Mouse (Mus musculus) right cerebral cortex, postnatal 10 days (tissue): ENCODE measurements around the gene Olfr893.
"Not testable (repeated sequence)": the region's sequence is repeated elsewhere in the genome, so short reads cannot be mapped to it uniquely, and the experiment has no call there.

ENCODE experiments used
- DNase-seq, 2 experiments: peaks; one replicate each; pipeline ENCODE4 v3.0.0; 2021; ENCODE audit warnings: low spot score in 2 of 2

Olfr893 gene

GRCm38 (mm10) chr9:38208065-38208464 is at the start of gene Olfr893:
Gene Olfr893 (plus strand): TSS chr9:38208365.
- DNase-seq, result no peak

DNA sequence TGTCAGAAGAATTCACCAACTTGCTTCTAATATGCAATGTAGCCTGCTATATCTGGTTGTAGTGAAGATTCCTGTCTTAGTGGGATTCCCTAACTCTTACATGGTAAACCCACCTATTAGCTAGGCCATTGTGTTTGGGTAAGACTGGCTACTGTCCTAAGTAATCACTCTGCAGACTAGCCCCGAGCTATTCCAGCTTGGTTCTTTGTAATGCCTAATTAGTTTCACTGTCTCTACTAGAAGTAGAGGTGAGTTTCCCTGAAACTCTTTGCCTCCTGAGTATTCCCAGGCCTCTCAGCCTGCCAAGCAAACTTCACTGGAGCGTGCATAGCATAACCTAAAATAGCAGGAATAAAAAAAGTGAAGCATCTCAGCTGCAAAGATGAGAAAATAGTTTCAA is 39.8 kb upstream of the Olfr893 start:
- not testable (repeated sequence) for DNase-seq

- no peak for DNase-seq
Observed at GRCm38 (mm10) chr9:38180721-38181120, 27.4 kb upstream of the Olfr893 start, which contains the start of gene Olfr891. Gene Olfr891 (minus strand): TSS chr9:38180821.

GRCm38 (mm10) chr9:38217755-38218154 is 9.6 kb downstream of the Olfr893 start, which contains the start of gene Olfr894:
Gene Olfr894 (plus strand): TSS chr9:38218055.
- no peak for DNase-seq

GRCm38 (mm10) chr9:38252474-38252873 is 44.3 kb downstream of the Olfr893 start, which contains the start of gene Olfr143:
Gene Olfr143 (plus strand): TSS chr9:38252774.
- no peak for DNase-seq
